ENCODE assay signal across 27 mouse cellular contexts in genomic region chr2:132069985-132070735, GRCm38 (mm10). TPM values are rescaled to one million over a fixed set of nuclear protein-coding genes. Genes with fewer than 3 reads are reported as not detected.
DNase-seq lines count a peak whose midpoint lies in the region; ATAC-seq lines count a peak whose summit lies in the region.
"Had no signal": no experiment of that assay in that cellular context is flagged by ENCODE, and none has a peak within 500 bp of the region (broad histone marks: within the 10 kb centered on the region; RNA-seq: fewer than 3 reads in every experiment).

No protein-coding gene starts in this region.

- 54% methylated on average over 10 of the region's 10 CpGs for WGBS in embryonic facial prominence, embryonic 14.5 days
- WGBS in forebrain, embryonic 14.5 days: 93% methylated on average over 10 of the region's 10 CpGs

- peaks cover 51% of the 10 kb centered on the region for H3K36me3 ChIP-seq in embryonic facial prominence, embryonic 14.5 days (ENCODE audit: control insufficient read depth, insufficient read depth, low read length)
- H3K36me3 ChIP-seq in forebrain, embryonic 14.5 days (ENCODE audit: control insufficient read depth, insufficient read depth, low read length): peaks cover 49% of the 10 kb centered on the region

- peak; percentile 64 for DNase-seq in gastrocnemius, adult 18-20 months (ENCODE audit: low spot score)
- DNase-seq in gastrocnemius, postnatal 10 days: no peak
- DNase-seq in embryonic facial prominence, embryonic 14.5 days (ENCODE audit: low spot score): no peak
- DNase-seq in gastrocnemius, postnatal 14 days: peak; percentile 16
- DNase-seq in gonadal fat pad, adult 2 months (ENCODE audit: low read depth): peak; percentile 75
- DNase-seq in left cerebral cortex, adult 9 months (ENCODE audit: low spot score in 2 of 2): no peak
- no peak for DNase-seq in retina, embryonic 14.5 days (ENCODE audit: low spot score)
- no peak for DNase-seq in forebrain, embryonic 14.5 days (ENCODE audit: low spot score)
- DNase-seq: adrenal gland, adult 8-10 months; adrenal gland, postnatal 25 days; cerebellum, adult 11-12 months; cerebellum, adult 8-10 months; cerebellum, postnatal 10 days; heart, adult 2 months; heart, postnatal 14 days; heart, postnatal 4 days; kidney, adult 2 months had no signal

- intact Hi-C loops in gastrocnemius, postnatal 14 days (cut with DNase I; ENCODE audit: low total_unique reads): loop anchor here (10.0 kb wide), 1 partner anchor 65 kb away; no protein-coding TSS in a partner anchor

- ATAC-seq in embryonic facial prominence, embryonic 14.5 days (ENCODE audit: low read depth): peak; percentile 41; the same call in 1 of the 2 replicates
- no peak for ATAC-seq in forebrain, embryonic 14.5 days
- ATAC-seq: activated CD4-positive, CD25-positive, alpha-beta regulatory T cell, adult 4 months; forebrain, embryonic 16.5 days; hindbrain, postnatal 0 days; inflammation-experienced regulatory T-cells, adult 6 months; intestine, embryonic 16.5 days had no signal

- H3K27ac ChIP-seq in embryonic facial prominence, embryonic 14.5 days (replicated peaks; ENCODE audit: low read depth, low read length): 0 out of 2 replicates have a peak overlapping the region, but pooled peaks have one; percentile 10
- H3K27ac ChIP-seq in forebrain, embryonic 14.5 days (ENCODE audit: low read depth, low read length): no peak overlapping the region
- H3K27ac ChIP-seq: embryonic facial prominence, embryonic 15.5 days; forebrain, embryonic 12.5 days; heart, adult 2 months; heart, embryonic 10.5 days; heart, embryonic 13.5 days; hindbrain, embryonic 14.5 days; hindbrain, postnatal 0 days had no signal

- no peaks in the 10 kb centered on the region for H3K9me3 ChIP-seq in embryonic facial prominence, embryonic 14.5 days (ENCODE audit: control insufficient read depth, low read length)
- H3K9me3 ChIP-seq in forebrain, embryonic 14.5 days (replicated peaks; ENCODE audit: control insufficient read depth, low read length): no peaks in the 10 kb centered on the region
- H3K9me3 ChIP-seq: embryonic facial prominence, embryonic 15.5 days; forebrain, embryonic 12.5 days; heart, embryonic 10.5 days; heart, embryonic 13.5 days had no signal

- no peak overlapping the region for H3K9ac ChIP-seq in embryonic facial prominence, embryonic 14.5 days (ENCODE audit: low read depth, low read length)
- H3K9ac ChIP-seq in forebrain, embryonic 14.5 days (ENCODE audit: low read length): no peak overlapping the region
- H3K9ac ChIP-seq: embryonic facial prominence, embryonic 15.5 days; forebrain, embryonic 12.5 days; heart, embryonic 13.5 days; hindbrain, embryonic 14.5 days had no signal

- H3K4me2 ChIP-seq in embryonic facial prominence, embryonic 14.5 days (ENCODE audit: low read depth, low read length): no peak overlapping the region
- H3K4me2 ChIP-seq in forebrain, embryonic 14.5 days (ENCODE audit: low read length): no peak overlapping the region
- H3K4me2 ChIP-seq: embryonic facial prominence, embryonic 15.5 days; forebrain, embryonic 12.5 days; heart, embryonic 13.5 days; hindbrain, embryonic 14.5 days had no signal

- no peak overlapping the region for H3K4me3 ChIP-seq in embryonic facial prominence, embryonic 14.5 days (ENCODE audit: low read depth, low read length)
- no peak overlapping the region for H3K4me3 ChIP-seq in forebrain, embryonic 14.5 days (ENCODE audit: low read depth, low read length)
- H3K4me3 ChIP-seq: embryonic facial prominence, embryonic 15.5 days; forebrain, embryonic 12.5 days; heart, adult 2 months; heart, embryonic 10.5 days; heart, embryonic 13.5 days had no signal

- no peaks in the 10 kb centered on the region for H3K27me3 ChIP-seq in embryonic facial prominence, embryonic 14.5 days (replicated peaks; ENCODE audit: control insufficient read depth, insufficient read depth, low read length)
- H3K27me3 ChIP-seq in forebrain, embryonic 14.5 days (replicated peaks; ENCODE audit: control insufficient read depth, insufficient read depth, low read length): no peaks in the 10 kb centered on the region
- H3K27me3 ChIP-seq: embryonic facial prominence, embryonic 15.5 days; forebrain, embryonic 12.5 days; heart, embryonic 13.5 days had no signal

- H3K4me1 ChIP-seq in embryonic facial prominence, embryonic 14.5 days (ENCODE audit: control insufficient read depth, insufficient read depth, low read length): no peaks in the 10 kb centered on the region
- H3K4me1 ChIP-seq in forebrain, embryonic 14.5 days (ENCODE audit: control insufficient read depth, insufficient read depth, low read length): no peaks in the 10 kb centered on the region
- H3K4me1 ChIP-seq: embryonic facial prominence, embryonic 15.5 days; forebrain, embryonic 12.5 days; heart, embryonic 10.5 days; heart, embryonic 13.5 days had no signal

RNA-seq across cellular contexts. Expression of gene Rassf2, which starts 40.1 kb away (rescaled TPM):
- 1 to 10 TPM; 4.3 to 5.1 TPM for total RNA-seq in gastrocnemius, adult 18-20 months (2021)
- total RNA-seq in gastrocnemius, postnatal 10 days (2021): 10 to 100 TPM; 16.1 to 22.0 TPM
- polyA plus RNA-seq in embryonic facial prominence, embryonic 14.5 days (2014; fragmentation: Nextera tagmentation; extraction: Ambion mirVana): 23.0 and 23.1 TPM in 2 replicates
- total RNA-seq in gastrocnemius, postnatal 14 days (2021): 10 to 100 TPM in 1 of 2 experiments, 1 to 10 TPM in 1; 8.5 to 13.1 TPM
- polyA plus RNA-seq in gonadal fat pad, adult 2 months (2012; rRNA removed): 14.1 and 18.9 TPM in 2 replicates
- 17.9 and 20.3 TPM in 2 replicates for polyA plus RNA-seq in forebrain, embryonic 14.5 days (2014; fragmentation: Nextera tagmentation; extraction: Ambion mirVana)

Comparison
In these comparisons a context has a peak if more than half of its experiments do, and no peak if none do; other contexts are left out.
1. DNase-seq: peak in gastrocnemius, adult 18-20 months (single experiment), gastrocnemius, postnatal 14 days (single experiment) and gonadal fat pad, adult 2 months (single experiment); none in gastrocnemius, postnatal 10 days (single experiment), embryonic facial prominence, embryonic 14.5 days (single experiment), left cerebral cortex, adult 9 months (0 of 2), retina, embryonic 14.5 days (single experiment) and forebrain, embryonic 14.5 days (single experiment).